Mouse (Mus musculus) forebrain, embryonic 10.5 days (tissue): ENCODE data around the gene Bcas2. TPM values are rescaled to one million over a fixed set of nuclear protein-coding genes. Genes with fewer than 3 reads are reported as not detected.
"Not testable (repeated sequence)": the region's sequence is repeated elsewhere in the genome, so short reads cannot be mapped to it uniquely, and the experiment has no call there.

ENCODE experiments used
- DNase-seq: peaks from one replicate; pipeline ENCODE4 v3.0.0-alpha.2; 2017; ENCODE audit warnings: low spot score; ENCODE audit errors: extremely low spot score
- H3K27ac ChIP-seq: fragments of 300-500 bp; sonication (generic); 2 replicates; pipeline ENCODE4 v1.5.1; 2016; ENCODE audit warnings: mild to moderate bottlenecking
- H3K27me3 ChIP-seq: fragments of 300-500 bp; sonication (generic); 2 replicates; pipeline ENCODE4 v1.6.1; 2016; ENCODE audit warnings: mild to moderate bottlenecking; ENCODE audit not compliant: poor library complexity, severe bottlenecking
- H3K36me3 ChIP-seq: fragments of 300-500 bp; sonication (generic); replicated peaks from 2 replicates; pipeline ENCODE4 v1.6.1; 2016; ENCODE audit warnings: mild to moderate bottlenecking, moderate library complexity
- H3K4me1 ChIP-seq: fragments of 300-500 bp; sonication (generic); 2 replicates; pipeline ENCODE4 v1.6.1; 2016
- H3K4me3 ChIP-seq: fragments of 300-500 bp; sonication (generic); 2 replicates; pipeline ENCODE4 v1.5.1; 2016; ENCODE audit warnings: mild to moderate bottlenecking, moderate library complexity
- H3K9me3 ChIP-seq: fragments of 300-500 bp; sonication (generic); 2 replicates; pipeline ENCODE4 v1.6.1; 2016; ENCODE audit warnings: mild to moderate bottlenecking, moderate library complexity
- WGBS: fragments of 180-500 bp; shearing (Covaris S2); methylation state at CpG from one replicate; pipeline ENCODE4 v1.1.7; 2016; 5-methylcytosine and 5-hydroxymethylcytosine counted together
- polyA plus RNA-seq: library from polyadenylated mRNA; unstranded; fragments of >200 nt; fragmentation: Nextera tagmentation; extraction: Ambion mirVana; gene quantifications from 2 replicates; pipeline ENCODE4 v1.2.1, GENCODE M21; 2016

Gene Bcas2
- polyA plus RNA-seq = 244 and 253 TPM in 2 replicates

GRCm38 (mm10) chr3:103171505-103172267, at the start of gene Bcas2:
TSS of gene Bcas2 (plus strand) at chr3:103171655.
- H3K4me3 ChIP-seq = peak within 1 kb of the TSS; percentile 79
- peak within 1 kb of the TSS; percentile 93 for H3K27ac ChIP-seq
- no peaks in the 10 kb centered on the region for H3K9me3 ChIP-seq
- peaks cover 35% of the 10 kb centered on the region for H3K36me3 ChIP-seq
- no peaks in the 10 kb centered on the region for H3K27me3 ChIP-seq
- DNase-seq = peak; percentile 97
- under 1% methylated on average over 56 of the region's 56 CpGs for WGBS
- peaks cover 14% of the 10 kb centered on the region for H3K4me1 ChIP-seq

DNA sequence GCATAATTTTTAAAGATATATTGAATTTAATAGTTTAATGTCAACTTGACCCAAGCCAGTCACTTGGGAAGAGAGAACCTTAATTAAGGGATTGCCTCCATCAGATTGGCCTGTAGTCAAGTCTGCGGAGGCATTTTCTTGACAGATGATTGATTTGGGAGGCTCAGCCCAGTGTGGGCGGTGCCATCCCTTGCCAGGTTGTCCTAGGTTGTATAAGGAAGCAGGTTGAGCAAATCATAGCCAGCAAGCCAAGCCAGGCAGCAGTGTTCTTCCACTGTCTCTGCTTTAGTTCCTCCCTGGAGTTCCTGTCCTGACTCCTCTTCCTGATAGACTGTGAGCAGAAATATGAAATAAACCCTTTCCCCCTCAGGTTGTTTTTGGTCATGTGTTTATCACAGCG, 47.8 kb upstream of the Bcas2 start:
- WGBS = 92% methylated on average over 3 of the region's 3 CpGs
- Histone ChIP-seq H3K27me3 (no peaks in the 10 kb centered on the region), H3K9me3 (no peaks in the 10 kb centered on the region), H3K27ac (no peak overlapping the region), H3K4me1 (peaks cover 21% of the 10 kb centered on the region), H3K4me3 (no peak overlapping the region), H3K36me3 (no peaks in the 10 kb centered on the region)
- DNase-seq = no peak

DNA sequence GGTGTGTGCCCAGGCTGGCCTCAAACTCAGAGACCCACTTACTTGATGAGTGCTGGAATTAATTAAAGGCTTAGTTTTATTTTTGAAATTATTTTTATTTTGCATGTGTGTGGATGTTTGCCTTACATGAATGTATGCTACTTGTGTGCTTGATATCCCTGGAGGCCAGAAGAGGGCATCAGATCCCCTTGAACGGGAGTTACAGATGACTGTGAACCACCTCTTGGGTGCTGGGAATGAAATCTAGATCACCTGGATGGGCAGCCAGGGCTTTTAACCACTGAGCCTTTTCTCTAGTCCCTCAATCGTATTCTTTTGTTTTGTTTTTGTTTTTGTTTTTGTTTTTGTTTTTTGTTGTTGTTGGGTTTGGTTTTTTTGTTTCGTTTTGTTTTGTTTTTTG, 45.3 kb upstream of the Bcas2 start:
- no peak overlapping the region for H3K4me3 ChIP-seq
- H3K4me1 ChIP-seq = peaks cover 32% of the 10 kb centered on the region
- WGBS = 91% methylated on average over 3 of the region's 3 CpGs
- no peak for DNase-seq
- no peaks in the 10 kb centered on the region for H3K9me3 ChIP-seq
- H3K27me3 ChIP-seq = no peaks in the 10 kb centered on the region
- H3K36me3 ChIP-seq = no peaks in the 10 kb centered on the region
- H3K27ac ChIP-seq = no peak overlapping the region

DNA sequence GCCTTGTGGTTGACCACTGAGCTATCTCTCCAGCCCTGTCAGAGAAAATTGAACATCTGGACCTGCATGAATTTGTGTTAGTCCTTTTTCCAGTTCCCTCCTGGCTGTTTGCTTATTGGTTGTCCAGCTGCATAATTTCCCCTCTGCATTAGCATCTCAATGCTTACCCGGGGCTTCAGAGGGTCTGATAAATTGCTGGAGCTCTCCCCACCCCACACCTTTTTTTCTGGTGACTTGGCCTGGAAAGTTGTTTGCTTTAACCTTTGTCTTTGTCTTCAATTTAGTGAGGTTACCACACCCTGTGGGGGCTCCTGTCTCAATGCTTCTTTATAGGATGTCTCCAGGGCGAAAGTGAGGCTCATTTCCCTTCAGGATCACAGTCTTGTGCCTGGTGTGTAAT, 44.3 kb upstream of the Bcas2 start:
- 50% methylated on average over 2 of the region's 2 CpGs for WGBS
- Histone ChIP-seq H3K36me3 (no peaks in the 10 kb centered on the region), H3K27me3 (no peaks in the 10 kb centered on the region), H3K9me3 (no peaks in the 10 kb centered on the region), H3K4me3 (no peak overlapping the region), H3K27ac (no peak overlapping the region), H3K4me1 (peaks cover 32% of the 10 kb centered on the region)
- DNase-seq = no peak

GRCm38 (mm10) chr3:103127721-103128120, 43.7 kb upstream of the Bcas2 start:
- no peaks in the 10 kb centered on the region for H3K27me3 ChIP-seq
- H3K4me1 ChIP-seq = peaks cover 32% of the 10 kb centered on the region
- 78% methylated on average over 5 of the region's 5 CpGs for WGBS
- no peak overlapping the region for H3K4me3 ChIP-seq
- no peaks in the 10 kb centered on the region for H3K9me3 ChIP-seq
- H3K36me3 ChIP-seq = no peaks in the 10 kb centered on the region
- DNase-seq = no peak
- H3K27ac ChIP-seq = no peak overlapping the region

DNA sequence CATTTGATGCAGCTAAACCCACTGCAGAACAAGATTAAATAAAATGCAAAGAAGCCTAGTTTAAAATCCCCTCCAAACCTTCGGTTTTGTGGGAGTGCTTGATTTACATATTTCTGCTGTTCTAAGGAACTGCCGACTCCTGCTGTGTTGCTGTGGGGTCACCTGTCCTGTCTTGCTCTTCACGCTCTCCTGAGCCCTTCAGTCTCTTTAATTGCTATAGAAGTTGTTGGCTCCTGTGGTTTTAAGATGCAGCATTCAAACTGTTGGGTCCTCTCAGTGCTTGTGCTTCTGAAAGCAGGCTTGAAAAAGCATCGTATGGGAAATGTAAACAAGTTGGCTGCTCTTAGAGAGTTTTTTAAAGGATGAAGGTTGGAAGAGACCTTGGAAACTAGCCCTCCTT, 43.2 kb upstream of the Bcas2 start:
- WGBS = 58% methylated on average over 4 of the region's 4 CpGs
- DNase-seq = no peak

DNA sequence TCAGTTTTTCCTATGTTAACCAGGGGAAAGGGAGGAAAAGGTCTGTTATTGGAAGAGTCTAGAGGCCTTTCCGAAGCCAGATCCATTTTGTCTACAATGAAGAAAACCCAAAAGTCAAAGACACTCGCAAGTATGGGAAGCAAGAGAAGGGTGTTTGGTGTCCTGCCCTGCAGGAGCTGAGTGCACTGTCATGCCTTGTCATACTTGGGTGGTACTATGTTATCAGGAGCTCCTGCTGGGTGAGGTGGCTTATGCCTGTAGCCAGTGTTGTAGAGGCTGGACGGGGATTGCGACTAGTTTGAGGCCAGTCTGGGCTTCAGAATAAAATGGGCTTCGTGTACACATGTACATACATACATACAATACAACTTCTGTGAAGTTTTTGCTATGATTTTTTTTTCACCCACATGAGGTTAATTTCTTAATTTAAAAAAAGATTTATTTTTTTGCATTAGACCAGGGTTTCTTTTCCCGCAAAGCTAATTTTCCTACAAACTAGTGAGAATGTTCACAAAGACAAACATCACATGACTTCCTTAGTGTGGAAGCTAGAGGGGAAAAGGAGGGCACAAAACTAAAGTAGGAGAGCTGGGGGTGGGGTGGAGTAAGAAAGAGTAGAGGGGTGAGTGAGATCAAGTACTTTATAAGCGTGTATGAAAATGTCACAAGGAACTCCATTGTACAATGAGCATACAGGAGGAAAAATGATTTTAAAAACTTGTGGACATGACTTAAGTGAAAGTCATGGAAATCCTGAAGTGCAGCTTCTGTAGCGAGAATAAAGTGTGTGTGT, 41.9 kb upstream of the Bcas2 start:
- H3K27ac ChIP-seq = peak overlapping the region; percentile 67; the same call in 1 of the 2 replicates

More for the DNA sequence above, 43.2 kb upstream of the Bcas2 start:
- H3K27me3 ChIP-seq = no peaks in the 10 kb centered on the region
- H3K4me1 ChIP-seq = peaks cover 32% of the 10 kb centered on the region
- H3K27ac ChIP-seq = no peak overlapping the region
- no peaks in the 10 kb centered on the region for H3K36me3 ChIP-seq
- no peaks in the 10 kb centered on the region for H3K9me3 ChIP-seq
- no peak overlapping the region for H3K4me3 ChIP-seq

GRCm38 (mm10) chr3:103130236-103130751, 41.2 kb upstream of the Bcas2 start:
- Histone ChIP-seq H3K4me1 (peaks cover 32% of the 10 kb centered on the region), H3K27ac (peak overlapping the region; percentile 67), H3K36me3 (no peaks in the 10 kb centered on the region), H3K27me3 (no peaks in the 10 kb centered on the region), H3K9me3 (no peaks in the 10 kb centered on the region), H3K4me3 (no peak overlapping the region)
- WGBS = 75% methylated on average over 6 of the region's 6 CpGs
- no peak for DNase-seq

More for the DNA sequence above, 41.9 kb upstream of the Bcas2 start:
- peaks cover 32% of the 10 kb centered on the region for H3K4me1 ChIP-seq
- no peak overlapping the region for H3K4me3 ChIP-seq
- 88% methylated on average over 8 of the region's 8 CpGs for WGBS
- H3K27me3 ChIP-seq = no peaks in the 10 kb centered on the region
- H3K36me3 ChIP-seq = no peaks in the 10 kb centered on the region
- no peaks in the 10 kb centered on the region for H3K9me3 ChIP-seq
- DNase-seq = no peak

- no peak for DNase-seq
- Histone ChIP-seq H3K27ac (no peak overlapping the region), H3K9me3 (no peaks in the 10 kb centered on the region), H3K4me3 (no peak overlapping the region), H3K27me3 (no peaks in the 10 kb centered on the region), H3K4me1 (peaks cover 16% of the 10 kb centered on the region), H3K36me3 (no peaks in the 10 kb centered on the region)
- WGBS = 94% methylated on average over 10 of the region's 10 CpGs
These were observed 38.4 kb upstream of the Bcas2 start for GRCm38 (mm10) chr3:103133098-103133497.

GRCm38 (mm10) chr3:103136414-103137077, 34.9 kb upstream of the Bcas2 start:
- H3K27ac ChIP-seq = no peak overlapping the region
- no peaks in the 10 kb centered on the region for H3K9me3 ChIP-seq
- no peaks in the 10 kb centered on the region for H3K36me3 ChIP-seq
- no peaks in the 10 kb centered on the region for H3K4me1 ChIP-seq
- DNase-seq = no peak
- WGBS = 88% methylated on average over 4 of the region's 4 CpGs
- H3K27me3 ChIP-seq = no peaks in the 10 kb centered on the region
- H3K4me3 ChIP-seq = no peak overlapping the region

- H3K36me3 ChIP-seq = no peaks in the 10 kb centered on the region
- no peaks in the 10 kb centered on the region for H3K9me3 ChIP-seq
- 78% methylated on average over 8 of the region's 8 CpGs for WGBS
- no peaks in the 10 kb centered on the region for H3K4me1 ChIP-seq
- no peak for DNase-seq
- H3K27me3 ChIP-seq = no peaks in the 10 kb centered on the region
- H3K27ac ChIP-seq = no peak overlapping the region
- H3K4me3 ChIP-seq = no peak overlapping the region
These were observed 32.4 kb upstream of the Bcas2 start for GRCm38 (mm10) chr3:103139047-103139446.

DNA sequence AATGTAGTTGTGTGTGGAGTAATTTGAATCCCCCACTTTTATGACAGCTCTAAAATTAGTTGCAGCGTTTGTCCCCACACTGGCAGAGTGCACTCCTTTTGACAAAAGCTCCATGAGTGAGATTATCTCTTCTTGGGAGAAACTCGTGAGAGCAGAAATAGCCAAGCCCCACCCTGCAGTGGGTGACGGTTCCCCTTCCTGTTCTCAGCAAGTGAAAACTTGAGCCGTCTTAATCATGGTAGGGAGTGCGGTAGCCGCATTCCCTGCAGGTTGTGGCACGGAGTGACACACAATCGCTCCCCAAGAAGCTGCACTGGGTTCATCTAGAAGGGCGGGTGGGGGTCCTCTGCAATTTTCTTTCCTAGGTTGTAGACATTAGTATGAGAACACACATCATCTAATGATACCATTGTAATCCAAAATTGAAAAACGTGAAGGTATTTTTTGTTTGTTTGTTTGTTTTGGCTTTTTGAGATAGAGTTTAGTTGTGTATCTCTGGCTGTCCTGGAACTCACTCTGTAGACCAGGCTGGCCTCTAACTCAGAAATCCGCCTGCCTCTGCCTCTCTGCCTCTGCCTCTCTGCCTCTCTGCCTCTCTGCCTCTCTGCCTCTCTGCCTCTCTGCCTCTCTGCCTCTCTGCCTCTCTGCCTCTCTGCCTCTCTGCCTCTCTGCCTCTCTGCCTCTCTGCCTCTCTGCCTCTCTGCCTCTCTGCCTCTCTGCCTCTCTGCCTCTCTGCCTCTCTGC, 31.2 kb upstream of the Bcas2 start:
- H3K36me3 ChIP-seq, H3K4me3 ChIP-seq, H3K4me1 ChIP-seq, DNase-seq, H3K27me3 ChIP-seq, H3K9me3 ChIP-seq: not testable (repeated sequence)
- H3K27ac ChIP-seq = 0 out of 2 replicates have a peak overlapping the region, but pooled peaks have one; percentile 20
- WGBS = 81% methylated on average over 11 of the region's 11 CpGs
